Mouse (Mus musculus) myocyte (in vitro differentiated cells): ENCODE results near the gene Mrpl54. TPM values are rescaled to one million over a fixed set of nuclear protein-coding genes. Genes with fewer than 3 reads are reported as not detected.

Experiments used
- H3K27me3 ChIP-seq: one replicate; pipeline ENCODE4 v1.6.1; 2011; ENCODE audit not compliant: control insufficient read depth, insufficient read depth, insufficient read length
- H3K36me3 ChIP-seq: one replicate; pipeline ENCODE4 v1.6.1; 2011; ENCODE audit not compliant: control insufficient read depth, insufficient read depth
- H3K4me2 ChIP-seq: one replicate; pipeline ENCODE4 v1.6.1; 2011; ENCODE audit warnings: low read depth, control low read depth
- H3K4me3 ChIP-seq: one replicate; pipeline ENCODE4 v1.5.1; 2011; ENCODE audit warnings: mild to moderate bottlenecking, control low read depth, moderate library complexity
- H3K79me2 ChIP-seq: one replicate; pipeline ENCODE4 v1.6.1; 2011; ENCODE audit not compliant: control insufficient read depth, insufficient read depth
- H3ac ChIP-seq: one replicate; pipeline ENCODE4 v1.6.1; 2011; ENCODE audit not compliant: control insufficient read depth, insufficient read length
- CEBPB ChIP-seq: IDR thresholded peaks from 2 replicates; pipeline ENCODE4 v1.6.1; 2011; ENCODE audit warnings: mild to moderate bottlenecking, moderate library complexity; ENCODE audit not compliant: poor library complexity, insufficient read depth, severe bottlenecking
- E2F4 ChIP-seq: IDR thresholded peaks from one replicate; pipeline ENCODE4 v1.6.1; 2011; ENCODE audit warnings: mild to moderate bottlenecking, control low read depth, moderate library complexity; ENCODE audit not compliant: insufficient read depth
- MAX ChIP-seq: IDR thresholded peaks from one replicate; pipeline ENCODE4 v1.6.1; 2011; ENCODE audit warnings: low read depth, mild to moderate bottlenecking, control low read depth
- MYOD1 ChIP-seq, 3 experiments: IDR thresholded peaks; one replicate each; pipeline ENCODE4 v1.6.1; 2011; ENCODE audit warnings: control low read depth in 2 of 3, low read depth in 2 of 3, mild to moderate bottlenecking in 2 of 3, moderate library complexity in 1 of 3; ENCODE audit not compliant: insufficient read length in 2 of 3, control insufficient read depth in 1 of 3
- MYOG ChIP-seq, 3 experiments: IDR thresholded peaks; one replicate each; pipeline ENCODE4 v1.6.1; 2011; ENCODE audit warnings: control low read depth in 2 of 3, low read depth in 2 of 3, mild to moderate bottlenecking in 2 of 3; ENCODE audit not compliant: insufficient read length in 2 of 3, control insufficient read depth in 1 of 3, insufficient read depth in 1 of 3
- POLR2A ChIP-seq: IDR thresholded peaks from one replicate; pipeline ENCODE4 v1.6.1; 2011; ENCODE audit warnings: low read depth, mild to moderate bottlenecking, control low read depth, moderate library complexity; ENCODE audit not compliant: insufficient read length
- POLR2AphosphoS2 ChIP-seq: IDR thresholded peaks from one replicate; pipeline ENCODE4 v1.6.1; 2011; ENCODE audit warnings: low read depth, control low read depth; ENCODE audit not compliant: insufficient read length
- REST ChIP-seq: IDR thresholded peaks from one replicate; pipeline ENCODE4 v1.6.1; 2011; ENCODE audit warnings: mild to moderate bottlenecking, control low read depth, moderate library complexity; ENCODE audit not compliant: insufficient read depth, insufficient read length
- SRF ChIP-seq: IDR thresholded peaks from one replicate; pipeline ENCODE4 v1.6.1; 2011; ENCODE audit warnings: low read depth; ENCODE audit not compliant: control insufficient read depth, insufficient read length
- TCF12 ChIP-seq: IDR thresholded peaks from one replicate; pipeline ENCODE4 v1.6.1; 2011; ENCODE audit warnings: mild to moderate bottlenecking, control low read depth; ENCODE audit not compliant: poor library complexity, insufficient read depth, severe bottlenecking
- TCF3 ChIP-seq: IDR thresholded peaks from one replicate; pipeline ENCODE4 v1.6.1; 2011; ENCODE audit warnings: low read depth, control low read depth; ENCODE audit not compliant: insufficient read length
- USF1 ChIP-seq: IDR thresholded peaks from one replicate; pipeline ENCODE4 v1.6.1; 2011; ENCODE audit warnings: low read depth, mild to moderate bottlenecking, control low read depth, moderate library complexity
- polyA plus RNA-seq: library from polyadenylated mRNA; unstranded; fragments of >200 nt; fragmentation: generic; extraction: Trizol; gene quantifications from one replicate; pipeline ENCODE4 v1.2.1, GENCODE M21; 2012; ENCODE audit warnings: missing spikeins

Mrpl54 gene
- polyA plus RNA-seq, 1 experiment, result 167 TPM

DNA sequence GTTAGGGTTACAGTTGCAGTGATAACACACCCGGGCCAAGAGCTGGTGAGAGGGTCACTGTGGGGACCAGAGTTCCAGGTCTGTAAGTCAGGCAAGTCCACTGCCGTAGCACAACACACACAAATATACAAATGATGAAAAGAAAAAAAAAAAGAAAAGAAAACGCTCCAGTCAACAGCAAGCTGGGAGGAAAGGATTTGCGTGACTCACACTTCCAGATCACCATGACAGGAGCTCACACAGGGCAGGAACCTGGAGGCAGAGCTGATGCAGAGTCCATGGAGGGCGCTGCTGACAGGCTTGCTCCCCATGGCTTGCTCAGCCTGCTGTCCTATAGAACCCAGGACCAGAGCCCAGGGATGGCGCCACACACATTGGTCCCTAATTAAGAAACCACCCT lies 32.5 kb downstream of the Mrpl54 start:
- peak overlapping the region; percentile 74 for H3K4me2 ChIP-seq
- H3ac ChIP-seq, result no peak overlapping the region
- TF ChIP-seq SRF, result no peak
- no peak for TF ChIP-seq CEBPB
- no peak for TF ChIP-seq MYOD1 (IDR thresholded peaks at IDR 0.05; ENCODE audit: control insufficient read depth in 1 of 3, insufficient read length in 2 of 3, low read depth in 2 of 3)
- no peak for TF ChIP-seq MYOG (IDR thresholded peaks at IDR 0.05; ENCODE audit: control insufficient read depth in 1 of 3, insufficient read depth in 1 of 3, insufficient read length in 2 of 3, low read depth in 2 of 3)
- TF ChIP-seq REST, result no peak
- TF ChIP-seq MAX, result no peak
- TF ChIP-seq TCF12, result no peak
- no peak for TF ChIP-seq USF1
- no peak for TF ChIP-seq POLR2AphosphoS2
- TF ChIP-seq POLR2A, result no peak
- no peak for TF ChIP-seq TCF3
- TF ChIP-seq E2F4, result no peak
- H3K27me3 ChIP-seq, result peaks cover 4% of the 10 kb centered on the region
- no peaks in the 10 kb centered on the region for H3K79me2 ChIP-seq
- H3K4me3 ChIP-seq, result no peak overlapping the region
- H3K36me3 ChIP-seq, result no peaks in the 10 kb centered on the region

GRCm38 (mm10) chr10:81233226-81233585 lies 33.5 kb downstream of the Mrpl54 start:
- Histone ChIP-seq H3K27me3 (peaks cover 6% of the 10 kb centered on the region), H3K79me2 (no peaks in the 10 kb centered on the region), H3ac (peak overlapping the region; percentile 8), H3K4me2 (peak overlapping the region; percentile 74), H3K4me3 (peak overlapping the region; percentile 41), H3K36me3 (no peaks in the 10 kb centered on the region)
- no peak for TF ChIP-seq MYOG (IDR thresholded peaks at IDR 0.05; ENCODE audit: control insufficient read depth in 1 of 3, insufficient read depth in 1 of 3, insufficient read length in 2 of 3, low read depth in 2 of 3)
- TF ChIP-seq POLR2A, result no peak
- TF ChIP-seq REST, result no peak

- Histone ChIP-seq H3K36me3 (no peaks in the 10 kb centered on the region), H3K27me3 (peaks cover 6% of the 10 kb centered on the region), H3K79me2 (no peaks in the 10 kb centered on the region), H3K4me2 (peak within 1 kb of the TSS; percentile 74), H3K4me3 (peak within 1 kb of the TSS; percentile 41), H3ac (peak within 1 kb of the TSS; percentile 8)
- TF ChIP-seq POLR2A, result peak; percentile 89
- no peak for TF ChIP-seq TCF3
- no peak for TF ChIP-seq MYOD1 (IDR thresholded peaks at IDR 0.05; ENCODE audit: control insufficient read depth in 1 of 3, insufficient read length in 2 of 3, low read depth in 2 of 3)
- TF ChIP-seq CEBPB, result no peak
- no peak for TF ChIP-seq REST
- peak; percentile 82 for TF ChIP-seq POLR2AphosphoS2
- no peak for TF ChIP-seq E2F4
- TF ChIP-seq USF1, result peak; percentile 25
- TF ChIP-seq MYOG (IDR thresholded peaks at IDR 0.05; ENCODE audit: control insufficient read depth in 1 of 3, insufficient read depth in 1 of 3, insufficient read length in 2 of 3, low read depth in 2 of 3), result no peak
- no peak for TF ChIP-seq TCF12
- TF ChIP-seq MAX, result no peak
Measured at GRCm38 (mm10) chr10:81232580-81233225, 34.0 kb downstream of the Mrpl54 start, which contains the start of gene Zfr2. TSS of gene Zfr2 (plus strand) at chr10:81233155.

GRCm38 (mm10) chr10:81231436-81231835 lies 35.3 kb downstream of the Mrpl54 start:
- Histone ChIP-seq H3K4me3 (no peak overlapping the region), H3K79me2 (no peaks in the 10 kb centered on the region), H3K36me3 (no peaks in the 10 kb centered on the region), H3ac (no peak overlapping the region), H3K4me2 (no peak overlapping the region), H3K27me3 (peaks cover 6% of the 10 kb centered on the region)
- TF ChIP-seq MAX (no peak), MYOD1 (IDR thresholded peaks at IDR 0.05; ENCODE audit: control insufficient read depth in 1 of 3, insufficient read length in 2 of 3, low read depth in 2 of 3) (no peak), TCF3 (no peak), E2F4 (no peak), POLR2A (no peak), CEBPB (no peak), TCF12 (no peak)
